Mouse (Mus musculus) hindbrain, embryonic 10.5 days (tissue): ENCODE results near the gene Pigw. TPM values are rescaled to one million over a fixed set of nuclear protein-coding genes. Genes with fewer than 3 reads are reported as not detected.
"Not testable (repeated sequence)": the region's sequence is repeated elsewhere in the genome, so short reads cannot be mapped to it uniquely, and the experiment has no call there.

Experiments used
- DNase-seq: peaks from one replicate; pipeline ENCODE4 v3.0.0-alpha.2; 2017; ENCODE audit warnings: low spot score
- H3K27ac ChIP-seq: fragments of 300-500 bp; sonication (generic); 2 replicates; pipeline ENCODE4 v1.5.1; 2016; ENCODE audit warnings: mild to moderate bottlenecking, moderate library complexity
- H3K27me3 ChIP-seq: fragments of 300-500 bp; sonication (generic); 2 replicates; pipeline ENCODE4 v1.6.1; 2016; ENCODE audit warnings: mild to moderate bottlenecking; ENCODE audit not compliant: poor library complexity, insufficient read depth, severe bottlenecking
- H3K36me3 ChIP-seq: fragments of 300-500 bp; sonication (generic); 2 replicates; pipeline ENCODE4 v1.6.1; 2016; ENCODE audit warnings: mild to moderate bottlenecking, moderate library complexity
- H3K4me1 ChIP-seq: fragments of 300-500 bp; sonication (generic); replicated peaks from 2 replicates; pipeline ENCODE4 v1.6.1; 2016; ENCODE audit warnings: mild to moderate bottlenecking
- H3K4me3 ChIP-seq: fragments of 300-500 bp; sonication (generic); 2 replicates; pipeline ENCODE4 v1.5.1; 2016; ENCODE audit warnings: mild to moderate bottlenecking, moderate library complexity
- H3K9me3 ChIP-seq: fragments of 300-500 bp; sonication (generic); 2 replicates; pipeline ENCODE4 v1.6.1; 2016; ENCODE audit warnings: mild to moderate bottlenecking, moderate library complexity
- WGBS: fragments of 180-500 bp; shearing (Covaris S2); methylation state at CpG from one replicate; pipeline ENCODE4 v1.1.7; 2016; 5-methylcytosine and 5-hydroxymethylcytosine counted together
- polyA plus RNA-seq: library from polyadenylated mRNA; unstranded; fragments of >200 nt; fragmentation: Nextera tagmentation; extraction: Ambion mirVana; gene quantifications from 2 replicates; pipeline ENCODE4 v1.2.1, GENCODE M21; 2016

Pigw gene
- polyA plus RNA-seq, 1 experiment from 2014 or later, result 2.6 TPM

DNA sequence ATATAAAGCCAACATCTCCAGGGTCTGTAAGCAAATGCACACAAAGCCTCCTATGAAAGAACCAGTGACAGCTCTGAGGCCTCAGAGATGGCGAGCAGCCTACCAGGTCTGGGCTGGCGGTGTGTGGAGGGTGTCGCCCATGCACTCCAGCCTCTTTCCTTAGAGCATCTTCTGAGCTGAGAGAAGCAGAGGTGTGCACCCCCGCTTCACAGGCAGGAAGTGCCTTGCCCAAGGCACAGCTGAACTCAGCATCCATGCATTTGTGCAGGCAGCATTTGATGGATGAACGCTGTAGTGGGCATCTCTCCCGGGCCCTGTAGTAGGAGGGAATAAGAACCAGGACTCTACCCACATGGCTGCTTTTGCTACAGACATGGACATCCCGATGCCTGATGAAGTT is 11.6 kb upstream of the Pigw start:
- no peaks in the 10 kb centered on the region for H3K27me3 ChIP-seq
- no peak overlapping the region for H3K4me3 ChIP-seq
- H3K9me3 ChIP-seq, result no peaks in the 10 kb centered on the region
- WGBS, result 93% methylated on average over 7 of the region's 7 CpGs
- no peak overlapping the region for H3K27ac ChIP-seq
- peaks cover 94% of the 10 kb centered on the region for H3K36me3 ChIP-seq
- DNase-seq, result no peak
- H3K4me1 ChIP-seq, result no peaks in the 10 kb centered on the region

DNA sequence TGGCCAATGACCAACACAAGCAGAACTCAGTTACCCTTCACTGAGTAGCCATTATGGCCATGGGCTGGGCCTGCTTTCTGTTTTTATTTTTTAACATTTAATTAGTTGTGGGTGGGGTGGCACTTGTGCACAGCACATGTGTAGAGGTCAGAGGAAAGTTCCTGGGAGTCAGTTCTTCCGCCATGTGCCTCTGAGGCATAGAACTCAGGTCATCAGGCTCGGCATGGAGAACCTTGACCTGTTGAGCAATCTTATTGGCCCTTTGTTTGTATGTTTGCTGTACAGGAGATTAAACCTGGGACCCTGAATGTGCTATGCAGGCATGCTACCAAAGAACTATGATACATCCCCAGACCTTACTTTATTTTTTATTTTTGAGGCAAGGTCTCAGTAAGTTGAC is 9.4 kb upstream of the Pigw start:
- Histone ChIP-seq H3K9me3 (no peaks in the 10 kb centered on the region), H3K27ac (no peak overlapping the region), H3K27me3 (no peaks in the 10 kb centered on the region), H3K4me3 (no peak overlapping the region), H3K4me1 (no peaks in the 10 kb centered on the region), H3K36me3 (peaks cover 94% of the 10 kb centered on the region)
- no peak for DNase-seq
- WGBS, result 90% methylated on average over 2 of the region's 2 CpGs

DNA sequence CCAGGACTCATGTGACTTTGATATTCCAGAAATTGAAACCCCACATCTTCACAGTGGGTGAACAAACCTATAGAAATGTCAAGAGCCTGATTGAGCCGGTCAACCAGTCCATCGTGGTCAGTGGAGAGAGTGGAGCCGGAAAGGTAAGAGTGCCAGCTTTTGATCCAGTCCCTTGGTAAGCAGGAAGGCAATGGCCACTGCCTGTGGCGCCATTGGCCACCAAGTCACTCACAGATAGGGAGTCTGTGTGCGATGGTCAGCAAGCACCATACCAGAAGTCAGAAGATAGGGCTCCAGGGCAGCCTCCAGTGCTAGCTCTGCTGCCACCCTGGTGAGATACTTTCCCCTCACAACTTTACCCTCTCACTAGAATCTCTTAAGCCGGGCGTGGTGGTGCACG is 7.9 kb upstream of the Pigw start:
- Histone ChIP-seq H3K4me1 (no peaks in the 10 kb centered on the region), H3K4me3 (no peak overlapping the region), H3K9me3 (no peaks in the 10 kb centered on the region), H3K27ac (no peak overlapping the region), H3K36me3 (peaks cover 95% of the 10 kb centered on the region), H3K27me3 (no peaks in the 10 kb centered on the region)
- DNase-seq, result no peak
- WGBS, result 97% methylated on average over 8 of the region's 8 CpGs

DNA sequence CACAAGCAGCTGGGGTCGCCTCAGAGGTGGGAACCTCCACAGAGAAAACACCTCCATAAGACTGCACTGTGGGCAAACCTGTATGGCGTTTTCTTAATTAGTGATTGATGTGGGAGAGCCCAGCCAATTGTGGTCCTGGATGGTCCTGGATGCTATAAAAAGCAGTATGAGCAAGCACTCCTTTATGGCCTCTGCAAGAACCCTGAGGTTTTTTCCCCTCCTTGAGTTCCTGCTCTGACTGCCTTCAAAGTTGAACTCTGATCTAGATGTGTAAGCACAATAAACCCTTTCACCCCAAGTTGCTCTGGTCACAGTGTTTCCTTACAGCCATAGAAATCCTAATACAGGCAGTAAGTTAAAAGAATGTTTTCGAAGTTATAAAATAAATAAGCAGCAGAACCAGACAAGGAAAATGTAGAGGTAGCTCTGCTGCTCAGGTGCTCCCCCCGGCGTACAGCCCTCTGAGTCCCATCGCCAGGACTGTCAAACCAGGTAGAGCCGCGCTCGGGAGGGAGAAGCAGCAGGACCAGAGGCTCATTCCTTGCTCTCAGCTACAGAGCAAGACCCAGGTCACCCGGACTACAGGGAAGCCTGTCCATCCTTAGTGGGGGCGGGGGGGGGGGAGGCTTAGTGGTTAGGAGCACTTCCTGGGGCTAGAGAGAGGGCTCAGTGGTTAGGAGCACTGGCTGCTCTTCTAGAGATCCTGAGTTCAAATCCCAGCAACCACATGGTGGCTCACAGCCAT is 6.9 kb upstream of the Pigw start:
- Histone ChIP-seq H3K27ac (no peak overlapping the region), H3K36me3 (peaks cover 95% of the 10 kb centered on the region), H3K9me3 (no peaks in the 10 kb centered on the region), H3K4me3 (no peak overlapping the region), H3K27me3 (no peaks in the 10 kb centered on the region), H3K4me1 (no peaks in the 10 kb centered on the region)
- DNase-seq, result no peak
- 90% methylated on average over 11 of the region's 11 CpGs for WGBS

DNA sequence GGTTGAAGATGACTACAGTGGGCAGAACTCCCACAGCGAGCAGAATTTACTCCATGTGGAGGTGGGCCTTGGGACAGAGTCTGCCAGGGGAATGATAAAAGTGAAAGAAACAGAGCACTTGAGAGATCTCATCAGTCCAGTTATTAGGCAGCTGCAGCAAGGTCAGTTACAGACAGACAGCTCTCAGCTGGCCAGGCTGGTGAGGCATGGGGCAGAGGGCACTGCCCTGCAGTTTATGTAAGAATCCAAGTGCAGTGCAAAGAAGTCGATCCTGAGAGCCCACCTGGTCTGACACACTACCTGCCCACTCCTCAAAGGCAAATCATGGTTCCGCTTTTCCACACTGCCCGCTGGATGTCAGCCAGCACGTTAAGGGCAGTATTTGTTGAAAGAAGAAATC is 6.2 kb upstream of the Pigw start:
- Histone ChIP-seq H3K4me3 (no peak overlapping the region), H3K27me3 (no peaks in the 10 kb centered on the region), H3K36me3 (peaks cover 89% of the 10 kb centered on the region), H3K27ac (no peak overlapping the region), H3K4me1 (peaks cover 6% of the 10 kb centered on the region), H3K9me3 (no peaks in the 10 kb centered on the region)
- WGBS, result 90% methylated on average over 5 of the region's 5 CpGs
- DNase-seq, result no peak

DNA sequence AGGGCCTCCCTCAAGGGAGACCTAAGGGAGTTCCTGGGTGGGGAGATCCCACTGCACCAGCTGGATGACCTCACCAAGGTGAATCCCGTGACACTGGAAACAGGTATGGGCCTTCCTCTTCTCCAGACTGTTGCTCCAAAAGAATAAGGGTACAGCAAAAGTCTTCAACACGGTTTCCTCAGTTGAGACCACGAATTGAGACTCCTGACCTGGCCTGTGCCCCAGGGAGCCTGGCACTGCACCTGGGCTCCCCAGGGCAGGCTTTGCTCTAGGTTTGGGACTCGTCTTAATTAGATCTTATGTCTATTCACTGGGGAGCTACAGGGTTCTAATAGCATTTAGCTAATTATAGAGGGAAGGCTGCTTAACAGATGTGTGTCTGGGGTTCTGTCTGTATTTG is 5.2 kb upstream of the Pigw start:
- no peak overlapping the region for H3K4me3 ChIP-seq
- 92% methylated on average over 4 of the region's 4 CpGs for WGBS
- no peaks in the 10 kb centered on the region for H3K9me3 ChIP-seq
- H3K4me1 ChIP-seq, result peaks cover 14% of the 10 kb centered on the region
- peaks cover 83% of the 10 kb centered on the region for H3K36me3 ChIP-seq
- no peak overlapping the region for H3K27ac ChIP-seq
- H3K27me3 ChIP-seq, result no peaks in the 10 kb centered on the region
- DNase-seq, result no peak

- WGBS, result 96% methylated on average over 7 of the region's 7 CpGs
- Histone ChIP-seq H3K27me3 (no peaks in the 10 kb centered on the region), H3K9me3 (no peaks in the 10 kb centered on the region), H3K27ac (no peak overlapping the region), H3K4me1 (peaks cover 27% of the 10 kb centered on the region), H3K4me3 (no peak overlapping the region), H3K36me3 (peaks cover 65% of the 10 kb centered on the region)
- peak; percentile 1 for DNase-seq
Observed at GRCm38 (mm10) chr11:84882346-84882745, 2.3 kb upstream of the Pigw start.

- DNase-seq, result no peak
- 65% methylated on average over 9 of the region's 9 CpGs for WGBS
- H3K36me3 ChIP-seq, result peaks cover 57% of the 10 kb centered on the region
Observed at GRCm38 (mm10) chr11:84880971-84881370, 886 bp upstream of the Pigw start.

DNA sequence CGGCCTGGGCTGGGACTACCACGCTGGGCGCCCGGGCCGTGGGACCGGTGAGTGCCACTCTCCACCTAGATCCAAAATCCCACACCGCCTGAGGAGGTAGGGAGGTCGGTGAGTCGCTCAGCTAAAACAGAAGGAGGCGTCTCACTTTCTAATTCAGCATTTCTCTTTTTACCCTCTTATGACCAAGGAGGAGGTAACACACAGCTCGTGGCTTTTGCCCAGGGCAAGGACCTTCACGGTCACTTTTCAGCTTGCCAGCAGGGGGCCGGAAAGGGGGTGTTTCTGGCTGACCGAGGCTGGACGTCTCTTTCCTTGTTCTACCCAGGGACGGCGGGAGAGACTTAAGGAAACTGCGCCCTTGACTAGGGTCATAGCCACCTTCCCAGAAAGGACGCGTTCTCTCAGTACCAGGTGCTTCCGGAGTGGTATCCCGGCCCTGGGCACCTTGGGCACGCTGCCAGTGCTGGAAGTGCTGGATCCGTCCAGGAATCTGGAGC is 428 bp upstream of the Pigw start:
- H3K9me3 ChIP-seq, result no peaks in the 10 kb centered on the region
- H3K36me3 ChIP-seq, result peaks cover 52% of the 10 kb centered on the region
- peaks cover 27% of the 10 kb centered on the region for H3K4me1 ChIP-seq
- peak overlapping the region; percentile 97 for H3K27ac ChIP-seq
- H3K4me3 ChIP-seq, result peak overlapping the region; percentile 91
- no peaks in the 10 kb centered on the region for H3K27me3 ChIP-seq
- peak; percentile 74 for DNase-seq
- WGBS, result under 1% methylated on average over 24 of the region's 24 CpGs

More at GRCm38 (mm10) chr11:84880971-84881370, 886 bp upstream of the Pigw start:
- H3K27me3 ChIP-seq, result no peaks in the 10 kb centered on the region
- peaks cover 27% of the 10 kb centered on the region for H3K4me1 ChIP-seq
- peak overlapping the region; percentile 91 for H3K4me3 ChIP-seq
- H3K27ac ChIP-seq, result peak overlapping the region; percentile 97
- H3K9me3 ChIP-seq, result no peaks in the 10 kb centered on the region

GRCm38 (mm10) chr11:84879007-84879771 is 896 bp downstream of the Pigw start:
- Histone ChIP-seq H3K27me3 (no peaks in the 10 kb centered on the region), H3K4me3 (peak overlapping the region; percentile 91), H3K9me3 (no peaks in the 10 kb centered on the region), H3K27ac (peak overlapping the region; percentile 97), H3K4me1 (peaks cover 27% of the 10 kb centered on the region), H3K36me3 (peaks cover 44% of the 10 kb centered on the region)
- DNase-seq, result no peak
- WGBS, result 25% methylated on average over 7 of the region's 7 CpGs

- DNase-seq, result not testable (repeated sequence)
Observed at GRCm38 (mm10) chr11:84876020-84876419, 4.1 kb downstream of the Pigw start.

DNA sequence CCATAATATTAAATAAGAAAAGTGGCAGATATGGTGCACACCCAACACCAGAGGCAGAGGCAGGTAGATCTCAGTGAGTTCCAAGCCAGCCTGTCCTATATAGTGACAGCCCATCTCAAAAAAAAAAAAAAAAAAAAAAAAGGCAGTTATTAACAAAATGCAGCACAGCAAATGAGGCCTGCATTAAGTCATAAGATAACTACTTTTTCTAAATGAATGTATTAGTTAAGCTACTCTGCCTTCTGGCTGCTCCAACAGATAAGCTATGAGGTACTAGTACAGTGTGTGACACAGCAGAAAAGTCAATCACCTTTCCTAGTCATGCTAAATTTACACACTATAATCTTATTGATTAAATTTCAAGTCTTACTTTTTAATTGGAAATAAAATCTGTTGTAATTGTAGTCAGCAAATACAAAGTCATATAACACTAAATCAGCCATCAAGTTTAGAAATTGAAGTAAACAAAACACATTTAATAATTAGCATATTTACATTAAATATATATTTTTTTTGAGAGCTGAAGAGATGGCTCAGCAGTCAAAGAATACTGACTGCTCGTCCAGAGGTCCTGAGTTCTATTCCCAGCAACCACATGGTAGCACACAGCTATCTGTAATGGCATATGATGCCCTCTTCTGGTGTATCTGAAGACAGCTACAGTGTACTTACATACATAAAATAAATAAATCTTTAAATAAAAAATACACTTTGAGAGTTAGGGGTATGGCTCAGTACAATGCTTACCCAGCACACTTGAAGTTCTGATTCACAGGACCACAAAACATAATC is 6.8 kb downstream of the Pigw start:
- 84% methylated on average over 1 of the region's 1 CpGs for WGBS
- Histone ChIP-seq H3K4me1 (peaks cover 27% of the 10 kb centered on the region), H3K27me3 (no peaks in the 10 kb centered on the region), H3K9me3 (no peaks in the 10 kb centered on the region), H3K27ac (no peak overlapping the region), H3K36me3 (peaks cover 26% of the 10 kb centered on the region), H3K4me3 (no peak overlapping the region)
- DNase-seq, result no peak

More at GRCm38 (mm10) chr11:84876020-84876419, 4.1 kb downstream of the Pigw start:
- Histone ChIP-seq H3K4me1 (peaks cover 27% of the 10 kb centered on the region), H3K36me3 (peaks cover 28% of the 10 kb centered on the region)
- WGBS, result 56% methylated on average over 1 of the region's 1 CpGs
- H3K27ac ChIP-seq, H3K27me3 ChIP-seq, H3K4me3 ChIP-seq, H3K9me3 ChIP-seq: not testable (repeated sequence)
